Mouse (Mus musculus) cerebellum, postnatal 4 days (tissue): Measurements from ENCODE around the gene Tnnt3.

ENCODE experiments used
- DNase-seq, 2 experiments: peaks; one replicate each; pipeline ENCODE4 v3.0.0; 2022; ENCODE audit warnings: low spot score in 2 of 2, mixed read lengths in 1 of 2

The Tnnt3 gene

GRCm38 (mm10) chr7:142498575-142498974, at the start of gene Tnnt3:
Gene Tnnt3, plus strand, starts transcription at chr7:142498836.
- DNase-seq: no peak

GRCm38 (mm10) chr7:142449038-142449617, 49.5 kb upstream of the Tnnt3 start:
- DNase-seq: peak in 1 of 2 experiments; percentile 5

- DNase-seq: no peak
These were observed 43.9 kb upstream of the Tnnt3 start for GRCm38 (mm10) chr7:142454706-142455105.

GRCm38 (mm10) chr7:142455251-142455650, 43.4 kb upstream of the Tnnt3 start:
- no peak for DNase-seq

GRCm38 (mm10) chr7:142456806-142457205, 41.8 kb upstream of the Tnnt3 start:
- no peak for DNase-seq

- peak in 1 of 2 experiments; percentile 47 for DNase-seq
These were observed 41.3 kb upstream of the Tnnt3 start for GRCm38 (mm10) chr7:142457227-142457811.

GRCm38 (mm10) chr7:142458026-142458425, 40.6 kb upstream of the Tnnt3 start:
- no peak for DNase-seq

GRCm38 (mm10) chr7:142458676-142459298, 39.8 kb upstream of the Tnnt3 start:
- DNase-seq: no peak

- no peak for DNase-seq
These were observed 39.3 kb upstream of the Tnnt3 start for GRCm38 (mm10) chr7:142459299-142459691.

- DNase-seq: no peak
These were observed 38.0 kb upstream of the Tnnt3 start, which contains the start of gene Lsp1 for GRCm38 (mm10) chr7:142460636-142461077. Gene Lsp1, plus strand, starts transcription at chr7:142460809.

- DNase-seq: no peak
These were observed 37.2 kb upstream of the Tnnt3 start for GRCm38 (mm10) chr7:142461446-142461845.

GRCm38 (mm10) chr7:142462190-142462589, 36.4 kb upstream of the Tnnt3 start:
- DNase-seq: no peak

- no peak for DNase-seq
These were observed 36.0 kb upstream of the Tnnt3 start for GRCm38 (mm10) chr7:142462594-142463078.

- no peak for DNase-seq
These were observed 28.4 kb upstream of the Tnnt3 start for GRCm38 (mm10) chr7:142470171-142470691.

- DNase-seq: peak in 1 of 2 experiments; percentile 38
These were observed 27.7 kb upstream of the Tnnt3 start for GRCm38 (mm10) chr7:142470808-142471413.

GRCm38 (mm10) chr7:142471414-142471861, 27.2 kb upstream of the Tnnt3 start:
- no peak for DNase-seq

- no peak for DNase-seq
These were observed 26.6 kb upstream of the Tnnt3 start for GRCm38 (mm10) chr7:142471884-142472570.

GRCm38 (mm10) chr7:142472936-142473335, 25.7 kb upstream of the Tnnt3 start:
- DNase-seq: no peak

GRCm38 (mm10) chr7:142473476-142473875, 25.2 kb upstream of the Tnnt3 start:
- no peak for DNase-seq

- DNase-seq: no peak
These were observed 23.8 kb upstream of the Tnnt3 start for GRCm38 (mm10) chr7:142474799-142475198.

- no peak for DNase-seq
These were observed 23.0 kb upstream of the Tnnt3 start for GRCm38 (mm10) chr7:142475641-142476040.

- no peak for DNase-seq
These were observed 22.4 kb upstream of the Tnnt3 start for GRCm38 (mm10) chr7:142476271-142476670.
